Mouse (Mus musculus) 416B (cell line): Measurements from ENCODE around the gene Ms4a4d.
"Not testable (repeated sequence)": the region's sequence is repeated elsewhere in the genome, so short reads cannot be mapped to it uniquely, and the experiment has no call there.

Experiments
- DNase-seq: peaks from one replicate; pipeline ENCODE4 v3.0.0; 2011; ENCODE audit warnings: low read depth

Ms4a4d gene

GRCm38 (mm10) chr19:11536593-11536992, at the start of gene Ms4a4d:
Ms4a4d (plus strand) TSS chr19:11536801.
- no peak for DNase-seq

GRCm38 (mm10) chr19:11491406-11492189, 45.0 kb upstream of the Ms4a4d start:
- no peak for DNase-seq

- DNase-seq = no peak
Observed at GRCm38 (mm10) chr19:11492671-11493070, 43.9 kb upstream of the Ms4a4d start.

DNA sequence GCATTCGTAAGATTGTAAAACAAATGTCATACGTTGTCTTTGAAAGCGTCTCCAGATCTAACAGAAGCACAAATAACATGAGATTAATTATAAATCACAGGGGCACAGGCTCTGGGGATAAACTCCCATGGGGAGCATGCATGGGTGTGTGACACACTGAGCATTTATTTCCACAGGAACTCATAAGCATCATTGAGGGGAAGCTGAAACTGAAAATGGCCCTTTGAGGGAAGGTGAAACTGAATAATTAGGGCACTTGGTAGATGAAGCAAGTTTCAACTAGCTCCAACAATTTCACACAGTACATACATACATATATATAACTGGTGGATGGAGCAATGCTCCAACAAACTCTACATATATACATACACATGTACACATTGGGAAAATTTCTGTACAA, 42.1 kb upstream of the Ms4a4d start:
- DNase-seq = no peak

DNA sequence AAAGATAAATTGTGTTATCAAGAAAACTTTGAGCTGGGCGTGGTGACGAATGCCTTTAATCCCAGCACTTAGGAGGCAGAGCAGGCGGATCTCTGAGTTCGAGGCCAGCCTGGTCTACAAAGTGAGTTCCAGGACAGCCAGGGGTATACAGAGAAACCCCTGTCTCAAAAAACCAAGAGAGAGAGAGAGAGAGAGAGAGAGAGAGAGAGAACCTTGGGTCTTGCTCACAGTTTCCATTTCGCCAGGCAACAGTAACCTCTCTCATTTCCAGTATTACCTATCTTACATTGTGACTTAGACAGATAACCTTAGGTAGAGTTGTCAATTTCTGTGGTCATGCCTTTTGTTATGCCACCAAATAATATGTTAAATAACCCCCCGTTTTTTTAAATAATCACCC, 40.2 kb upstream of the Ms4a4d start:
- no peak for DNase-seq

GRCm38 (mm10) chr19:11497300-11497699, 39.3 kb upstream of the Ms4a4d start:
- DNase-seq = peak; percentile 24

DNA sequence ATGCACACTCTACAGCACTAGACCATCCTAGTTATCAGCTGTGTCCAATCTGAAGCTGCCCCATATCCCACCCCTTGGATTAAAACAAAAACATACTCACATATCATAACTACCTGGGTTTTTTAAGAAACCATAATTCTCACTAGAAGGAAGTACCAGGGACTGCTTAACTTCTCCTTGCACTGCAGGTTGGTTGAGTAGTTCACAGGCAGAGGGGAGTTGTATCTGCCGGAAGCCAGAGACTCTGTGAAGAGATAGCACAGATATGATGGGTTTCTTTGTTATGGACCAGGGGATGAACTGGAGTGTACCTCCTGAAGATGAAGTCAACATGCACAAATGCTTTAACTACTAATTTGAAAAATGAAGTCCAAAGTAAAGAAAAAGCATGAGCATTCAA, 35.8 kb upstream of the Ms4a4d start:
- DNase-seq = no peak

- DNase-seq = no peak
Observed at GRCm38 (mm10) chr19:11501326-11501725, 35.3 kb upstream of the Ms4a4d start.

DNA sequence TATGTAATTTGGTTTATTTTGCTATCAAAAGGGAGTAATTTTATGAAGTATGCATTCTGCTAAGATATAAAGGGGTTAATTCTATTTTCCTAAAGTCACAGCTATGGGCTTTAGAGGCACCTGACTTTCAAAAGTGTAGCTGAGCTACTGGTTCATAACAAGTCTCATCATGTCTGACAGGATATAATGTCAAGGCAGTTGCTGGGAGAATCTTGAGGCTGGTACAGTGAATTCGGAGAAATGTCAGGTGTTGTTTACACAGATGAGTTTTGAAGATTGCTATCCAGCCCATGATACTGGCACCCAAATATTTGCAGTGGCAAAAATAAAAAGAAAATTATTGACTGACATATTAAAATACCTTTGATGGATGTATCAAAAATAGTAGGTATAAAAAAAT, 31.7 kb upstream of the Ms4a4d start:
- DNase-seq = no peak

GRCm38 (mm10) chr19:11513458-11513857, 23.1 kb upstream of the Ms4a4d start:
- DNase-seq = peak; percentile 4

- no peak for DNase-seq
Observed at GRCm38 (mm10) chr19:11516246-11516645, 20.4 kb upstream of the Ms4a4d start, which contains the start of gene Ms4a6b. Ms4a6b (plus strand) TSS chr19:11516512.

DNA sequence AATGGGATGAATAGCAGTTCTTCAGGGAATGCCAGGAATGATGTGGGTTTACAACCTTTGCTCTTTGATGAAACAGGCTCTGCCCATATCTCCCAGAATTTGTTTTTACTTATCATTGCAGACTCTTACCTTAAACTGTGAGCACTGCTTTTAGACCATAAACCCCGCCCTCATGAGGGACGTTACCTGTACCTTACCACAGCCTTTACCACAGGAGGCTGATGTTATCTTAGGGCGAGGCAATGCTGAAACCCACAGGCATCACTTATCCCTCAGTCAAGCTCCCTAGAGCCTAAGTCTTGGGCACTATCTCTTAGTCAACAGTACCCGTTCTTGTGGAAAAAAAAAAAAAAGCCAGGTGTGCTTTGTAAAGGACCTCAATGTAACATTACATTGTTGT, 19.8 kb upstream of the Ms4a4d start:
- DNase-seq = no peak

DNA sequence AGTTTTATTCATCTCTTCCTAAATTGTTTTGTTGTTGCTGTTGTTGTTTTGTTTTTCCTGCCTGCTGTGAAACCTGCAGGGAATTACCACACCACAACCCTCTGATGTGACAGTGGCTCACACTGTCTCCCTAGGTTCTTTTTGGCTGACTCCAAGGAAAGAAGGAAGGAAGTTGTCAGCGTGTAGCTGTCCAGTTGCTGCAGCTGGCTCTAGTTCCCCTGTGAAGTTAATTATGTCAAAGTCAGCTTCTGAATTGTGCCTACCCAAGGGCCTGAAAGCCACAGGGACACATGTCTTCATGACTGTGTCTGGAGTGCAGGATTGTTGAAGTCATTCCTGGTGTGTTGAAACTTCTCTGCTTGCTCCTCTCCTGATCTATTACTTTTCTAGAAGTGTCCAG, 19.2 kb upstream of the Ms4a4d start:
- DNase-seq = not testable (repeated sequence)

DNA sequence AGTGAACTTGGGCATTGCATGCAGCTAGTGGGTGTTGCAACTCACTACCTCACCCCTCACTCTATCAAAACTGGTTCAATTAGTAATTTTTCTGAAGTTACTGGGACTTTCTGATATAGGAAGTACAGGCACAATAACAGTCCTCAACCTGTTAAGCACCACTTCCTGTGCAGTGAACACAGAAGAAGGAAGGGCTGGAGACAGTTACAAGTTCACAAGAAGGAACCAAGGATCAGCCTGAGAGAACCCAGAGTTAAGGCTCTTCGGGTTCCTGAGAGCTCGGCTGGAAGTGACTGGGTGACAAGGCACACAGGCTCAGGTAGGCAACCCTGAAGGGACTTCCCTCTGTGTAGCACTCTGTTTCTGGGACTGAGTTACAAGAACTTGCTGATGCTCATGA, 18.2 kb upstream of the Ms4a4d start:
- DNase-seq = not testable (repeated sequence)

GRCm38 (mm10) chr19:11520146-11520545, 16.5 kb upstream of the Ms4a4d start:
- no peak for DNase-seq

DNA sequence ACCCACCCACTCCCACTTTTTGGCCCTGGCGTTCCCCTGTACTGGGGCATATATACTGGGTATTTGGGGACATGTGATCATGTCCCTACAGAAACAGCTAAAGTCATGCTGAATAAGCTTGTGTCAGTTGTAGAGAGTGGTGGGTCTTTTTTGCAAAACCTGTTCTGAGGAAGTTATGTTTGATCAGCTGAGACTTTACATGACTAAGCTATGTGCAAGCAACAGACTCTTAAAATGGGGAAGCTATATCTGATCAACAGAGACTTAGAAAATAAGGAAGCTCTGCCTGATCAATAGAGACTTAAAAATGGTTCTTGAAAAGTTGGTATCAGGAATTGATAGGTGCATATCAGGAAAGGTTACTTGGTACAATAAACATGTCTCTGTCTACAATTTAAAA, 3.2 kb upstream of the Ms4a4d start:
- DNase-seq = peak; percentile 27

- no peak for DNase-seq
Observed at GRCm38 (mm10) chr19:11533888-11534445, 2.6 kb upstream of the Ms4a4d start.

DNA sequence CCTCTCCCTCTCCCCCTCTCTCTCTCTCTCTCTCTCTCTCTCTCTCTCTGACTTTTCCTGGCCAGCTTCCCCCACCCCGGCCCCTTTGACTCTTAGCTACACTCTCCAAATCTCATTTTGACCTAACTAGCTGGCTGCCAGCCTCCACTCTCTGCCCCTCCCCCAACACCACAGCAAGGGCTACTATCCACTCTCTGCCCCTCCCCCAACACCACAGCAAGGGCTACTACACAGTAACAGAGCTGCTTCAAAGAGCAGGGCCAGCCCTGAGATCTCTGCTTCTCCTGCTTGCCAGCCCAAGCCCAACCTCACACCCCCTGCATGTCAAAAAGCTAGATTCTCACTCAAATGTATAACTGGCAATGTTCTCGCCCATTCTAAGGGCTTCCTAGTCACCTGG, 735 bp downstream of the Ms4a4d start:
- DNase-seq = no peak

DNA sequence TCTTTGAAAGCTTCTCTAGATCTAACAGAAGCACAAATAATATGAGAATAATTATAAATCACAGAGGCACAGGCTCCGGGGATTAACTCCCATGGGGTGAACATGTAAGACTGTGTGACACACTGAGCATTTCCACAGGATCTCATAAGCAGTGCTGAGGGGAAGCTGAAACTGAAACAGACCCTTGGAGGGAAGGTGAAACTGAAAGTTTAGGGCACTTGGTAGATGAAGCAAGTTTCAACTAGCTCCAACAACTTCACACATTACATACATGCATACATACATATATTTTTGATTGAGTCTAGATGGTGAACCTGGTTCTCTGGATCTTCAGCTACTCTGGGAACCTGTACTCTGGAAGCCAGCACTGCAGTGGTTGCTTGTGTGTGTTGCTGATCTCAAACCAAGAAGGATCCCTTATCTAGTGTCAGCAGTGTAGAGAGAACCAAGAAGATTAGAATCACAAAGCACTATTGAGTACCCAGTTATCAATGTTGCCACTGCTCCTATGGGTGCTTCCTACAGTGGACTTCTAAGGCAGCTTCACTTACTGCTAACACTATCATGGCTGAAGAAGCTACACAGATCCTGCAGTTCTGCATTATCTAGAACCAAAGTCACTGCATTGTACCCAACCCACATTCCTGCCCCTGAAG, 3.7 kb downstream of the Ms4a4d start:
- not testable (repeated sequence) for DNase-seq

GRCm38 (mm10) chr19:11544383-11544782, 7.8 kb downstream of the Ms4a4d start:
- not testable (repeated sequence) for DNase-seq

DNA sequence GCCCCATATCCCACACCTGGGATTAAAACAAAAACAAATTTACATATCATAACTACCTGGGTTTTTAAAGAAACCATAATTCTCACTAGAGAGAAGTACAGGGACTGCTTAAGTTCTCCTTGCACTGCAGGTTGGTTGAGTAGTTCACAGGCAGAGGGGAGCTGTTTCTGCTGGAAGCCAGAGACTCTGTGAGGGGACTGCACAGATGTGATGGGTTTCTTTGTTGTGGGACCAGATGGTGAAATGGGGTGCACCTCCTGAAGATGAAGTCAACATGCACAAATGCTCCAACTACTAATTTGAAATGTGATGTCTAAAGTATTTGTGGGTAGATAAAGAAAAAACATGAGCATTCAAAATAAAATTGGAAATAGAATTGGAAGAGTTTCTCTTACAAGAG, 11.3 kb downstream of the Ms4a4d start:
- DNase-seq = no peak

- no peak for DNase-seq
Observed at GRCm38 (mm10) chr19:11554726-11555125, 18.1 kb downstream of the Ms4a4d start.

GRCm38 (mm10) chr19:11559560-11559959, 23.0 kb downstream of the Ms4a4d start:
- DNase-seq = peak; percentile 36
